Mouse (Mus musculus): Measurements from ENCODE around the gene Ppp5c.

- TF ChIP-seq E2F4 (IDR thresholded peaks at IDR 0.05; ENCODE audit: insufficient replicate concordance, low read depth, low read length) (no peak), CTCF (conservative IDR thresholded peaks at IDR 0.05 in 1 of 2, IDR thresholded peaks at IDR 0.05 in 1 of 2; ENCODE audit: low read depth in 2 of 2, low read length in 2 of 2) (no peak), KAT2A (IDR thresholded peaks at IDR 0.05; ENCODE audit: insufficient replicate concordance, low read length) (no peak), MAZ (IDR thresholded peaks at IDR 0.05; ENCODE audit: low read depth, low read length) (no peak), NRF1 (IDR thresholded peaks at IDR 0.05; ENCODE audit: low read depth, low read length) (no peak), POLR2A (IDR thresholded peaks at IDR 0.05; ENCODE audit: low read depth, low read length) (no peak), MYC (IDR thresholded peaks at IDR 0.05; ENCODE audit: low read depth, low read length) (no peak), POLR2AphosphoS2 (IDR thresholded peaks at IDR 0.05; ENCODE audit: low read depth, low read length) (no peak), JUND (conservative IDR thresholded peaks at IDR 0.05; ENCODE audit: low read depth, low read length) (no peak), CHD2 (IDR thresholded peaks at IDR 0.05; ENCODE audit: low read length) (no peak)
Observed at GRCm38 (mm10) chr7:16976298-16976697, 51.4 kb downstream of the Ppp5c start.
